In the genomic region with DNA sequence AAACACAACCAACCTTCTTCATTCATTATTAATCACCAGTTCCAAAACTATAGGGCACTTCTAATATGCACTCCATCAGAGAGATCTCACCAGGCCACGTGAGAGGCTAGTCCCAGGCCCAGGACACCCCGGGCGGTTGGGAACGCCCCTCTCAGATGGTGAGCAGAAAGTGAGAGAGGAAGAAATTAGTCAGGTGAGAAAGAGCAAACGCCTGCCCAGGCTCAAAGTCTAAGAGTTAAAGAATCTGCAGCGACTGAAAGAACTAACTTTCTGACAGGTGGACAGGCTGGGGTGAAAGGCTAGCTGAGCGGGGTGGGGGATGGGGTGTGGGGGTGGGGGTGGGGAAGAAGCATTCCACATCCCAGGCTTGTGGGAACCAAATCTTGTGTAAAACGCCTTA, we compare ENCODE assay signal across 11 mouse cellular contexts.
DNase-seq lines count a peak whose midpoint lies in the region; ATAC-seq and TF ChIP-seq lines count a peak whose summit lies in the region.
"Had no signal": no experiment of that assay in that cellular context is flagged by ENCODE, and none has a peak within 500 bp of the region (broad histone marks: within the 10 kb centered on the region; RNA-seq: fewer than 3 reads in every experiment).

No protein-coding gene starts in this region.

- no peaks in the 10 kb centered on the region for H3K36me3 ChIP-seq in lung, embryonic 16.5 days (ENCODE audit: control insufficient read depth, insufficient read depth, low read length)
- H3K36me3 ChIP-seq in stomach, embryonic 16.5 days (ENCODE audit: control insufficient read depth, insufficient read depth, low read length) = no peaks in the 10 kb centered on the region
- H3K36me3 ChIP-seq in hindbrain, postnatal 0 days (ENCODE audit: insufficient read depth, low read length) = peaks cover 8% of the 10 kb centered on the region; the same call in 1 of the 2 replicates
- H3K36me3 ChIP-seq: hindbrain, embryonic 15.5 days had no signal

- H3K9me3 ChIP-seq in lung, embryonic 16.5 days (ENCODE audit: control insufficient read depth, low read length) = no peaks in the 10 kb centered on the region
- no peaks in the 10 kb centered on the region for H3K9me3 ChIP-seq in stomach, embryonic 16.5 days (replicated peaks; ENCODE audit: control insufficient read depth, low read length)
- no peaks in the 10 kb centered on the region for H3K9me3 ChIP-seq in hindbrain, postnatal 0 days (ENCODE audit: low read length)
- H3K9me3 ChIP-seq: hindbrain, embryonic 15.5 days had no signal

- peak; percentile 26 for DNase-seq in embryo, embryonic 11 days
- DNase-seq in embryo, embryonic 10 days (ENCODE audit: low spot score) = no peak
- no peak for DNase-seq in lung, postnatal 25 days (ENCODE audit: low spot score)
- DNase-seq in kidney, postnatal 4 days = peak; percentile 50 to 74
- DNase-seq in hindbrain, postnatal 0 days (ENCODE audit: low spot score) = no peak

- H3K27me3 ChIP-seq in lung, embryonic 16.5 days (ENCODE audit: control insufficient read depth, insufficient read depth, low read depth, low read length) = no peaks in the 10 kb centered on the region
- H3K27me3 ChIP-seq in stomach, embryonic 16.5 days (ENCODE audit: control insufficient read depth, insufficient read depth, low read length) = no peaks in the 10 kb centered on the region
- no peaks in the 10 kb centered on the region for H3K27me3 ChIP-seq in hindbrain, postnatal 0 days (ENCODE audit: insufficient read depth, low read length)
- H3K27me3 ChIP-seq: hindbrain, embryonic 15.5 days; Patski had no signal

- ATAC-seq in lung, embryonic 16.5 days (ENCODE audit: low read depth) = no peak
- peak; percentile 42; the same call in 1 of the 2 replicates for ATAC-seq in stomach, embryonic 16.5 days (ENCODE audit: insufficient read depth, low FRiP score)
- ATAC-seq in hindbrain, postnatal 0 days = no peak
- ATAC-seq in cerebellum, adult (ENCODE audit: insufficient number of reproducible peaks, low FRiP score, low TSS enrichment) = no peak
- ATAC-seq: midbrain, embryonic 16.5 days; Patski had no signal

- no peak overlapping the region; the same call in 1 of the 2 replicates for H3K27ac ChIP-seq in lung, embryonic 16.5 days (ENCODE audit: low read length)
- peak overlapping the region; percentile 95 for H3K27ac ChIP-seq in stomach, embryonic 16.5 days (ENCODE audit: low read length)
- no peak overlapping the region for H3K27ac ChIP-seq in hindbrain, postnatal 0 days
- H3K27ac ChIP-seq: hindbrain, embryonic 15.5 days had no signal

- H3K4me3 ChIP-seq in lung, embryonic 16.5 days (ENCODE audit: low read length) = no peak overlapping the region
- no peak overlapping the region for H3K4me3 ChIP-seq in stomach, embryonic 16.5 days (replicated peaks; ENCODE audit: low read length)
- H3K4me3 ChIP-seq in hindbrain, postnatal 0 days (ENCODE audit: low read length) = no peak overlapping the region

- H3K4me1 ChIP-seq in lung, embryonic 16.5 days (replicated peaks; ENCODE audit: control insufficient read depth, insufficient read depth, low read length) = peaks cover 12% of the 10 kb centered on the region
- H3K4me1 ChIP-seq in stomach, embryonic 16.5 days (ENCODE audit: control insufficient read depth, insufficient read depth, low read length) = peaks cover 21% of the 10 kb centered on the region; the same call in 1 of the 2 replicates
- 0 out of 2 replicates have a peak, but pooled peaks cover 4% of the 10 kb centered on the region for H3K4me1 ChIP-seq in hindbrain, postnatal 0 days (ENCODE audit: insufficient read depth, low read length)

- WGBS in lung, embryonic 16.5 days = 10% methylated on average over 8 of the region's 8 CpGs
- 14% methylated on average over 8 of the region's 8 CpGs for WGBS in stomach, embryonic 16.5 days
- WGBS in hindbrain, postnatal 0 days = 23% methylated on average over 8 of the region's 8 CpGs

- H3K9ac ChIP-seq in lung, embryonic 16.5 days (ENCODE audit: low read length) = no peak overlapping the region
- no peak overlapping the region for H3K9ac ChIP-seq in stomach, embryonic 16.5 days (ENCODE audit: low read length)
- no peak overlapping the region for H3K9ac ChIP-seq in hindbrain, postnatal 0 days (replicated peaks; ENCODE audit: low read length)
- H3K9ac ChIP-seq: hindbrain, embryonic 15.5 days had no signal

- H3K4me2 ChIP-seq in lung, embryonic 16.5 days (ENCODE audit: low read depth, low read length) = peak overlapping the region; percentile 64
- H3K4me2 ChIP-seq in stomach, embryonic 16.5 days (ENCODE audit: low read depth, low read length) = no peak overlapping the region
- H3K4me2 ChIP-seq in hindbrain, postnatal 0 days (ENCODE audit: low read depth, low read length) = no peak overlapping the region

- no peak for TF ChIP-seq CTCF in hindbrain, postnatal 0 days (IDR thresholded peaks at IDR 0.05; ENCODE audit: low read depth)

Comparison
In these comparisons a context has a peak if more than half of its experiments do, and no peak if none do; other contexts are left out.
1. DNase-seq: peak in embryo, embryonic 11 days (single experiment) and kidney, postnatal 4 days (2 of 2); none in embryo, embryonic 10 days (single experiment), lung, postnatal 25 days (single experiment) and hindbrain, postnatal 0 days (single experiment).